Mouse (Mus musculus) CD4-positive, CD25-positive, alpha-beta regulatory T cell, adult 2 months (primary cell): ENCODE data around the gene Lancl1.

Experiments used
- DNase-seq: peaks from one replicate; pipeline ENCODE4 v3.0.0-alpha.2; 2012; ENCODE audit warnings: low read depth, low spot score

The Lancl1 gene

GRCm38 (mm10) chr1:67017101-67017870 lies 21.4 kb downstream of the Lancl1 start:
- no peak for DNase-seq

DNA sequence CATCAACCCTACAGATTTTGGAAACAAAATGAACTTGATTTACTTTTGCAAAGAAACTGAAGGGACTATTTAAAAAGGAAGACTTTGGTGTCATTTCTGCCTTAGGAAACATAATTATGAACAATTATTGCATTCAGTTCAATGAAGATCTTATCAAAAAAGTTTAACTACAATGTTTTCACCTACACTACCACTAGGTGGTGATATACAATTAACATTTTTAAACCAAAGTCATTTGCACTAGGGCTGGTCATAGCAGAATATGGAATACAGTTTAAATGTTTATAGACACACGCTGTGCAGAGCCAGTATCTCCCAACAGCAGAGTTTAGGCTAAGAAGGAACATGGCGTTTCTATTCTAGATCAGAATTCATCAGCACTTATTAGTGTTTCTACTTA lies 24.5 kb downstream of the Lancl1 start:
- peak; percentile 20 for DNase-seq

DNA sequence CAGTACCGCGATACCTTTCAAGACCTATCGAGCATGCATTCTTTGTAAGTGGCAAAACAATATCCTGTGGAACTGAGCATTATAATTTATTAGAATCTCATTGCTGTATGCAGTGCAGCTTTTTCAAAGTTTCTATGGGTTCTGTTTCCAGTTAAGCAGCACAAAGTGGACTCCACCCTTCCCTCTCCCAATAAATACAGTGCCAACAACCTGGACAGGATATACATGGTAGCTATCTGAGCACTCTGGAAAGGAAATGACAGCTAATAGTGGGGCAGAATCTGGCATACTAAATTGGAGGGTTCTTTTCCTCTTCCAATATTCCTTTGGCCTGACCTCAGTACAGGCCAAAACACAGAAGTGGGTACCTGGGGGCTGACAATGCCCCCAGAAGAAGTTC lies 28.2 kb downstream of the Lancl1 start:
- no peak for DNase-seq

GRCm38 (mm10) chr1:67003699-67004098 lies 35.0 kb downstream of the Lancl1 start:
- peak; percentile 30 for DNase-seq

DNA sequence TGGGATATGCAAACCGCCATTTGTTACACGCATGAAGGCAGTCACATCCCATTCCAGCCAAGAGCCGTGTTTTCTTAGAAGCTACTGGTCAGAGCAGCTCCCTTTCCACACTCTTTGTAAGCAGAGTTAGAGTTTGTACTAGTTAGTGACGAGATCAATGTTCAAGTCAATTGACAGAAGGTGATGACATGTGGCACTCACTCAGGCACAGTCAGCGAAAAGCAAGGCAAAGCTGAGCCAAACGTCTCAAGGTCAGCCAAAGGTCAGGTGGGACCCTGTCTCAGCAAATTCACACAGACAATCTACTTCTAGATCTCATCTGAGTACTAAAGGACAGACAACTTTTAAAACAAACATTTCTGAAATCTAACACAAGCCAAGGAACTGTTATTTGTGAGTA lies 36.4 kb downstream of the Lancl1 start:
- no peak for DNase-seq

DNA sequence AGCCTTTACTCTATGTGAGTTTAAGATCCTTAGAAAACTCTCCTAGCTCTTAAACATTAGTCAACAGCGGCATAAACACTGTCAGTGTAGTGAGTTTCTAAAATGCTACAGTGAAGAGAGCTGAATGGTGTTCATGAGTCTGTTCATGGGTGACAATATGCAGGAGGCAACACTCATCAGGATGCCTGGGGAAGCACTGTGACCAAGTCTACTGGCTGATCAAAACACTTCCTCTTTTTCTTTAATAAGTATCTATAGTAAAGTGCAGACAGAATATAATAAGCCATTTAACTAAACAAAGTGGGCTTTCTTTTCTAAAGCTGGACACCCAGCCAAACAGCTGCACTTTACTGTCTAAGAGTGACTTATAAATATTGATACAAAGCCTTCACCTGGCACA lies 37.3 kb downstream of the Lancl1 start:
- no peak for DNase-seq

DNA sequence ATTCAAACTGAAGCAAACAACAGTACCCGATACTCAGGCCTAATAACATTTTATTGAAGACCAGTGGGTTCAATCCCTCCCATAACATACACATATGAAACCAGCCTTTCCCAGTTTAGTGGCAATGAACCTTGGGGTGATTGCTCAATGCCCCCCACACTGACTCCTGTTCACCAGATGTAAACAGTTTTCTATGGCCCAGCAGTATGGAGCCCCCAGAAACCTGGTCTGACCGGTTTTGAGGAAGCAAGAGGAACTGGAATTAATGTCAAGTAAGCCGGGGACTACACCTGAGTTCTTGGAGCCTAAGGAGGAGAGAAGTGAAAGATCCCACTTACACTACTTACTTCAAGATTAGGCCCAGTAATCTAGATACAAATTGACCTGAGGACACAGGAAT lies 38.2 kb downstream of the Lancl1 start:
- DNase-seq, result no peak

DNA sequence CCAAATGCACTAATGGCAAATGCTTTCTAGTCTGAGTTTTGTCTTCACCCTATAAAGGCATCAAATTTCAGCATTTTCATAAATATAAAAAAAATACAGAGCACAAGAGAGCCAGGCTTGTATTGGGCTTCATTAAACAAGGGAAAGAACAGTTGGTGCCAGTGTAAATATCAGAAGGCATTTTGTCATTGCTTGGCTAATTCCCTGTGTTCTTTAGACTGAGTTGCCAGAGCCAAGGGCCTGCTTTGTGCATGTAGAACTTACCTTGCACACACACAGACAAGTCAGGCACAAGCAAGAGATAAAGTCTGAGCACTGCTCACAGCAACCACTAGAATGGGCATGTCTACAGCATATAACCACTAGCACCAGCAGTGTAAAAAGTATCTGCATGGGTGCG lies 40.1 kb downstream of the Lancl1 start:
- no peak for DNase-seq

DNA sequence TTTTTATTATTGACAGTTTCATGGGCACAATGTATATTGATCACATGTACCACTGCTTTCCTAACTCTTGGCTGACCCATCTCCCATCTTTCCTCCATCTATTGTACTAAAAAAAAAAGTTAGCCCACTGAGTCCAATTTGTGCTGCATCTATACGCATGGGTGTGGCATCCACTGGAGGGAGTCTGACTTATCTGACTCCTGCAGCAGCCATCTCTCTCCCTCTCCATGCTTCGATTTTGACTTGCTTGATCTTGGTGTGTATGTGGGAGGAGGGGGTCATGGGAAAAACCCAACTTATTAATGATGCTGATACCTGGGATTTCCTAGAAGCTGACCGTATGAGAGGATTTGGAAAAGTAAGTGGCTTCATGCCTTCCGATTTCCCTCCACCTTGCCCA lies 40.5 kb downstream of the Lancl1 start:
- DNase-seq, result no peak

- no peak for DNase-seq
These were observed 41.9 kb downstream of the Lancl1 start for GRCm38 (mm10) chr1:66996819-66997218.

- peak; percentile 72 for DNase-seq
These were observed 45.9 kb downstream of the Lancl1 start for GRCm38 (mm10) chr1:66992764-66993163.

DNA sequence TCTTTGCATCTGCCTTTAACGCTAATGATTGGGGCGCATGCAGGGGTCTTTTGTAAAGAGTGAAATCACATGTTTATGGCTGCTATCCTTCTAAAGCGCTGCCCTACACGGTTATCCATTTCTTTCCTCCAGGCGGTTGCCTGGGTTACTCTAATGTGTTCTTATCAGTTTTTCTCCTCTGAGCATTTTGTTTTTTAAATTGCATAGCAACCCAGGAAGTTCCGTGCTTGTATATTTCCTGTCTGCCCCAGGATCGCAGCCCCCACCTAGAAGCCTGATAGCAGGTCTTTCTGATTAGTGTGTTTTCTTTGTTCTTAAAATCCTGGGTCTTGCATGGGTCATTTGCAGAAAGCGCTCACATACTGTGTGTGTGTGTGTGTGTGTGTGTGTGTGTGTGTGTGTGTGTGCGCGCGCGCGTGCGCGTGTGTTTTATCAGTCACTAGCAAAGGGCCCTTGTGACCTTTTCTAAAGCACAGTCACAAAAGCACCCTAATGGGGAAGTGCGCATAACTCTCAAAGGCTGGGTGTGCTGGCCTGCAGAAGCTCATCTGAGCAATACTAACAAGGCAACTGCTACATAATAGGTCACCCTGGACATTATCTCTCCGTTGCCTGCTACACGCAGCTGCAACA lies 51.0 kb downstream of the Lancl1 start:
- DNase-seq, result peak; percentile 60

DNA sequence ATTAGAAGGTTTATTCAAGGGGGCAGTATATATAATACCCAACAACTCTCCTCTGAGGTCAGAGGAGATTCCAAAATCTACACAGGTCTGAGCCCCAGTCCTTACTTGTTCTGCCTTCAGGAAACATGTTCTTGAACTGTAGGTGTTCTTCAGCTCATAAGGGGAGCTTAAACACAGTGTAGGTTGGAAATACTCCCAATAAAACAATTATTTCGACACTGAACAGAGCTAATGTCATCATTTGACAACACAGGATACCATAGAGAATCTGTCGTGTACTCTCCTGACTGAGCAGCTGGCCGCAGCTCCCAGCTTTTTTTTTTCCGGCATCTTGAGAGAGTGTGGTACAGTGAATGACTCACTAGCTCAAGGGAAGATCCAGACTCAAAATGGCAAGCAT lies 52.8 kb downstream of the Lancl1 start:
- DNase-seq, result no peak

GRCm38 (mm10) chr1:66985129-66985698 lies 53.5 kb downstream of the Lancl1 start:
- DNase-seq, result no peak

DNA sequence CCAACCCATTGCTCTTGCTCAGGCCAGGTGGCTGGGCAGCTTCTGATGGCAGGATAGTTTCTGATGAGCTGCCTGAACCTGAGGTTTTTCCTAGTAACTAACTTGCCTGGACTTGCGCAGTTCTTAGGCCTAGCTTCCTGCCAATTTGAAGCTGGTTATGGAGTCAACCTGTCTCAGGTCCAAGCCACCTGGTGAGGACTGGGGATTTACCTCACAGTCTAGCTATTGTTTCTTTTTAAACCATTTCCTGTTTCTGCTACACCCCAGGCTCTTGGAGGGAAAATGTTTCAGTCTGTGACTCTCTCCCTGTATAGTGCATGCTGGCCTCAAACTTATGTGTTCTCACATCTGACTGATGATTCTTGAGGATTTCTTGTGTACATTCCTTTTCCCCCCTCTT lies 58.5 kb downstream of the Lancl1 start:
- peak; percentile 12 for DNase-seq

DNA sequence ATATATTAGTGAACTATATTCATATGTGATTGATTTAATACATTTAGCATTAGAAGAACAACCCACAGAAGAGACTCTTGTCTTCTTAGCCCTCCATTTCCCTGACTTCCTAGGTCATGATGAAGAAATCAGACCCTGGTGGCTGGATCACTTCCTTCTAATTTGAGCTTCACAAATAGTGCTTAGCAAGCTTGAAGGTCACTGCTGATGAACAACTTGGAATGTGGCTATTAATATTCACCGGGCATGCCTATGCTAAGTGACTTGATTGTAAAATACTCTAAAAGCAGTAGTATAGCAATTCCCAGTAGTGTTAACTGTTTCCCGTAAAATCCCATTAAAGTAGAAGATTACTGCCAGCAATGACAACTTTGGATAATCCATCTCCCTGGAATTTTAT lies 63.2 kb downstream of the Lancl1 start:
- no peak for DNase-seq

- no peak for DNase-seq
These were observed 73.8 kb downstream of the Lancl1 start for GRCm38 (mm10) chr1:66964857-66965256.

DNA sequence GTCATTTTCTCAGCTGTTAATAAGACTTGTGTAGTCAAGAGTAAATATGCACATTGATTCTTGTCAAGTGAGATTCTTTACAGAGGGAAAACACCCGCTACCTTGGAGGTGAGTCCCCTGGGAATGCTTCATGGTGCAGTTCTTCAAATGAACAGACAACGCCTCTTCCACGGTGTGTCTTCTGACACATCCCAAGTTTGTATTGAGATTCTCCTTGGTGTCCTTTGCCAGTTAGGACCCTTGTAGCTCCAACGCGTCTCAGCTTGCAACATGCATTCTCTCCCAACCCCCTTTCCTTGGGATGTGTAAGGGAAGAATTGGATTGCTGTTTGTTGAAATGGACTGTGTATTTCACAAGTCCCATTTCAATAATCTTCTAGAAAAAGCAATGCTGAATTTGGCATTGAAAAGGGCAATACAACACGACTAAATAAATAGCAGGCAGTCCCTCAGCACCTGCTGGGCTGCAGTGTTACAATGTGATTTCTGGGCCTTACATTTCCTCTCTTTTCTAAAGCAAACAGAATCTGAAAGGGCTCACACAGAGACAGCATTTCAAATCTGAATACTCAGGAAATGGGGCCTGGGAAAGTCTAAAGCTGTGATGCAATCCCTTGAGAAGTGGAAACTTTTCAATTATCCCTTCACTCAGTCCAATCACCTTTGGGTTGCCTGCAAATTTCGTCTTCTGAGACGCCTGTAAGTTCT lies 78.0 kb downstream of the Lancl1 start:
- DNase-seq, result no peak

- no peak for DNase-seq
These were observed 81.3 kb downstream of the Lancl1 start for GRCm38 (mm10) chr1:66957361-66957760.

- DNase-seq, result no peak
These were observed 87.6 kb downstream of the Lancl1 start for GRCm38 (mm10) chr1:66951086-66951485.
